Mouse (Mus musculus): ENCODE data around the gene Lrmda. TPM values are rescaled to one million over a fixed set of nuclear protein-coding genes. Genes with fewer than 3 reads are reported as not detected.

Lrmda gene
- polyA plus RNA-seq, 1 experiment from 2014 or later = 0.80 TPM

- Histone ChIP-seq H3K9ac (ENCODE audit: low read depth, low read length) (no peak overlapping the region), H3K27me3 (replicated peaks; ENCODE audit: control insufficient read depth, insufficient read depth, low read length) (no peaks in the 10 kb centered on the region), H3K4me2 (ENCODE audit: low read length) (no peak overlapping the region), H3K36me3 (ENCODE audit: control insufficient read depth, insufficient read depth, low read length) (no peaks in the 10 kb centered on the region), H3K4me1 (ENCODE audit: control insufficient read depth, insufficient read depth, low read depth, low read length) (no peaks in the 10 kb centered on the region), H3K9me3 (ENCODE audit: control insufficient read depth, low read length) (no peaks in the 10 kb centered on the region), H3K4me3 (ENCODE audit: low read length) (no peak overlapping the region), H3K27ac (ENCODE audit: low read depth, low read length) (no peak overlapping the region)
- WGBS = 98% methylated on average over 1 of the region's 1 CpGs
- ATAC-seq = no peak
Measured at GRCm38 (mm10) chr14:22899312-22899711, 879.8 kb downstream of the Lrmda start.

GRCm38 (mm10) chr14:22902116-22902515, 882.6 kb downstream of the Lrmda start:
- ATAC-seq = no peak
- Histone ChIP-seq H3K27me3 (replicated peaks; ENCODE audit: control insufficient read depth, insufficient read depth, low read length) (no peaks in the 10 kb centered on the region), H3K9ac (ENCODE audit: low read depth, low read length) (no peak overlapping the region), H3K4me2 (ENCODE audit: low read length) (no peak overlapping the region), H3K4me3 (ENCODE audit: low read length) (no peak overlapping the region), H3K27ac (ENCODE audit: low read depth, low read length) (no peak overlapping the region), H3K9me3 (ENCODE audit: control insufficient read depth, low read length) (no peaks in the 10 kb centered on the region), H3K36me3 (ENCODE audit: control insufficient read depth, insufficient read depth, low read length) (no peaks in the 10 kb centered on the region), H3K4me1 (ENCODE audit: control insufficient read depth, insufficient read depth, low read depth, low read length) (peaks cover 6% of the 10 kb centered on the region)
- 100% methylated on average over 1 of the region's 1 CpGs for WGBS

GRCm38 (mm10) chr14:22902914-22903313, 883.4 kb downstream of the Lrmda start:
- no peaks in the 10 kb centered on the region for H3K9me3 ChIP-seq (ENCODE audit: control insufficient read depth, low read length)
- no peaks in the 10 kb centered on the region for H3K36me3 ChIP-seq (ENCODE audit: control insufficient read depth, insufficient read depth, low read length)
- H3K4me1 ChIP-seq (ENCODE audit: control insufficient read depth, insufficient read depth, low read depth, low read length) = peaks cover 11% of the 10 kb centered on the region
- no peaks in the 10 kb centered on the region for H3K27me3 ChIP-seq (replicated peaks; ENCODE audit: control insufficient read depth, insufficient read depth, low read length)
- no peak for ATAC-seq
- no peak overlapping the region for H3K9ac ChIP-seq (ENCODE audit: low read depth, low read length)
- 89% methylated on average over 2 of the region's 2 CpGs for WGBS
- no peak overlapping the region for H3K4me2 ChIP-seq (ENCODE audit: low read length)
- H3K4me3 ChIP-seq (ENCODE audit: low read length) = no peak overlapping the region
- no peak overlapping the region for H3K27ac ChIP-seq (ENCODE audit: low read depth, low read length)

- Histone ChIP-seq H3K27ac (ENCODE audit: low read depth, low read length) (peak overlapping the region; percentile 63), H3K4me2 (ENCODE audit: low read length) (no peak overlapping the region), H3K4me3 (ENCODE audit: low read length) (no peak overlapping the region), H3K9me3 (ENCODE audit: control insufficient read depth, low read length) (no peaks in the 10 kb centered on the region), H3K36me3 (ENCODE audit: control insufficient read depth, insufficient read depth, low read length) (no peaks in the 10 kb centered on the region), H3K4me1 (ENCODE audit: control insufficient read depth, insufficient read depth, low read depth, low read length) (peaks cover 11% of the 10 kb centered on the region), H3K9ac (ENCODE audit: low read depth, low read length) (no peak overlapping the region), H3K27me3 (replicated peaks; ENCODE audit: control insufficient read depth, insufficient read depth, low read length) (no peaks in the 10 kb centered on the region)
- peak; percentile 87 for ATAC-seq
- WGBS = 53% methylated on average over 7 of the region's 7 CpGs
Measured at GRCm38 (mm10) chr14:22905741-22906667, 886.5 kb downstream of the Lrmda start.

- Histone ChIP-seq H3K4me3 (ENCODE audit: low read length) (no peak overlapping the region), H3K4me1 (ENCODE audit: control insufficient read depth, insufficient read depth, low read depth, low read length) (peaks cover 11% of the 10 kb centered on the region), H3K36me3 (ENCODE audit: control insufficient read depth, insufficient read depth, low read length) (no peaks in the 10 kb centered on the region), H3K27ac (ENCODE audit: low read depth, low read length) (peak overlapping the region; percentile 63), H3K27me3 (replicated peaks; ENCODE audit: control insufficient read depth, insufficient read depth, low read length) (no peaks in the 10 kb centered on the region), H3K9me3 (ENCODE audit: control insufficient read depth, low read length) (no peaks in the 10 kb centered on the region), H3K4me2 (ENCODE audit: low read length) (no peak overlapping the region), H3K9ac (ENCODE audit: low read depth, low read length) (no peak overlapping the region)
- 43% methylated on average over 4 of the region's 4 CpGs for WGBS
- peak; percentile 95 for ATAC-seq
Measured at GRCm38 (mm10) chr14:22906716-22907115, 887.2 kb downstream of the Lrmda start.

- Histone ChIP-seq H3K9ac (ENCODE audit: low read depth, low read length) (no peak overlapping the region), H3K27me3 (replicated peaks; ENCODE audit: control insufficient read depth, insufficient read depth, low read length) (no peaks in the 10 kb centered on the region), H3K27ac (ENCODE audit: low read depth, low read length) (peak overlapping the region; percentile 63), H3K4me1 (ENCODE audit: control insufficient read depth, insufficient read depth, low read depth, low read length) (peaks cover 11% of the 10 kb centered on the region), H3K36me3 (ENCODE audit: control insufficient read depth, insufficient read depth, low read length) (no peaks in the 10 kb centered on the region), H3K4me2 (ENCODE audit: low read length) (no peak overlapping the region), H3K4me3 (ENCODE audit: low read length) (no peak overlapping the region), H3K9me3 (ENCODE audit: control insufficient read depth, low read length) (no peaks in the 10 kb centered on the region)
- peak; percentile 51 for ATAC-seq
- 36% methylated on average over 4 of the region's 4 CpGs for WGBS
Measured at GRCm38 (mm10) chr14:22907221-22907620, 887.7 kb downstream of the Lrmda start.

- Histone ChIP-seq H3K4me2 (ENCODE audit: low read length) (no peak overlapping the region), H3K36me3 (ENCODE audit: control insufficient read depth, insufficient read depth, low read length) (no peaks in the 10 kb centered on the region), H3K9ac (ENCODE audit: low read depth, low read length) (no peak overlapping the region), H3K27me3 (replicated peaks; ENCODE audit: control insufficient read depth, insufficient read depth, low read length) (no peaks in the 10 kb centered on the region), H3K9me3 (ENCODE audit: control insufficient read depth, low read length) (no peaks in the 10 kb centered on the region), H3K4me3 (ENCODE audit: low read length) (no peak overlapping the region), H3K4me1 (ENCODE audit: control insufficient read depth, insufficient read depth, low read depth, low read length) (peaks cover 11% of the 10 kb centered on the region), H3K27ac (ENCODE audit: low read depth, low read length) (no peak overlapping the region)
- ATAC-seq = no peak
- WGBS = 76% methylated on average over 2 of the region's 2 CpGs
Measured at GRCm38 (mm10) chr14:22908006-22908405, 888.5 kb downstream of the Lrmda start.

- Histone ChIP-seq H3K4me1 (ENCODE audit: control insufficient read depth, insufficient read depth, low read depth, low read length) (no peaks in the 10 kb centered on the region), H3K27me3 (replicated peaks; ENCODE audit: control insufficient read depth, insufficient read depth, low read length) (no peaks in the 10 kb centered on the region), H3K9ac (ENCODE audit: low read depth, low read length) (no peak overlapping the region), H3K27ac (ENCODE audit: low read depth, low read length) (no peak overlapping the region), H3K36me3 (ENCODE audit: control insufficient read depth, insufficient read depth, low read length) (no peaks in the 10 kb centered on the region), H3K9me3 (ENCODE audit: control insufficient read depth, low read length) (no peaks in the 10 kb centered on the region), H3K4me2 (ENCODE audit: low read length) (no peak overlapping the region), H3K4me3 (ENCODE audit: low read length) (no peak overlapping the region)
- 97% methylated on average over 3 of the region's 3 CpGs for WGBS
- no peak for ATAC-seq
Measured at GRCm38 (mm10) chr14:22915463-22915862, 896.0 kb downstream of the Lrmda start.

GRCm38 (mm10) chr14:22918499-22918898, 899.0 kb downstream of the Lrmda start:
- Histone ChIP-seq H3K27me3 (replicated peaks; ENCODE audit: control insufficient read depth, insufficient read depth, low read length) (no peaks in the 10 kb centered on the region), H3K36me3 (ENCODE audit: control insufficient read depth, insufficient read depth, low read length) (no peaks in the 10 kb centered on the region), H3K4me2 (ENCODE audit: low read length) (no peak overlapping the region), H3K27ac (ENCODE audit: low read depth, low read length) (no peak overlapping the region), H3K9me3 (ENCODE audit: control insufficient read depth, low read length) (no peaks in the 10 kb centered on the region), H3K4me3 (ENCODE audit: low read length) (no peak overlapping the region), H3K4me1 (ENCODE audit: control insufficient read depth, insufficient read depth, low read depth, low read length) (no peaks in the 10 kb centered on the region), H3K9ac (ENCODE audit: low read depth, low read length) (no peak overlapping the region)
- ATAC-seq = no peak
- 79% methylated on average over 3 of the region's 3 CpGs for WGBS
